Mouse (Mus musculus) MEL-GATA-1-ER (cell line): ENCODE measurements at regions not wholly inside any gene's neighbourhood (a gene's known extent, or its start where the extent isn't known, plus 50 kb on each side); places are given as distances from the start of the nearest gene placed in this dataset.

ENCODE experiments used
- DNase-seq: peaks from one replicate; pipeline ENCODE4 v3.0.0-alpha.2; 2012; ENCODE audit warnings: low read depth; ENCODE audit errors: extremely low read depth

DNA sequence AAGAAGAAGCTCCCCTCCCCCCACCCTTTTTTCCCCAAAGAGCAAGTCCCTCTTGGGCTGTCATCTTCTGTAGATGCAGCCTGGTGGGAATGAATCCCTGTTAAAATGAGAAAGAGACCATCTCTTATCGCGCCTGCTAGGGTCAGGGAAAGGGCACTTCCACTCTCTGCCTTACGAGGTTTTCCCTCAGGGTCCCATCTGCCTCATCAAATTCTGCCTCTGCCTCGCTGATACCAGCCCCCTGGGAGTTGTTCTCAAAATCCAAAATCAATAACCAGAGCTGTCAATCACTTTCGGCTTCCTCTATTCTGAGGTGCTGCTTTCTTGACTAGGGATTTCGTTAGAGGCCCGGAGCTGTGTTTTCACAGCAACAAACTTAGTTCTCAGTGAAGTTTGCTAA is 255.7 kb downstream of the Stim2 start:
- DNase-seq, result no peak

DNA sequence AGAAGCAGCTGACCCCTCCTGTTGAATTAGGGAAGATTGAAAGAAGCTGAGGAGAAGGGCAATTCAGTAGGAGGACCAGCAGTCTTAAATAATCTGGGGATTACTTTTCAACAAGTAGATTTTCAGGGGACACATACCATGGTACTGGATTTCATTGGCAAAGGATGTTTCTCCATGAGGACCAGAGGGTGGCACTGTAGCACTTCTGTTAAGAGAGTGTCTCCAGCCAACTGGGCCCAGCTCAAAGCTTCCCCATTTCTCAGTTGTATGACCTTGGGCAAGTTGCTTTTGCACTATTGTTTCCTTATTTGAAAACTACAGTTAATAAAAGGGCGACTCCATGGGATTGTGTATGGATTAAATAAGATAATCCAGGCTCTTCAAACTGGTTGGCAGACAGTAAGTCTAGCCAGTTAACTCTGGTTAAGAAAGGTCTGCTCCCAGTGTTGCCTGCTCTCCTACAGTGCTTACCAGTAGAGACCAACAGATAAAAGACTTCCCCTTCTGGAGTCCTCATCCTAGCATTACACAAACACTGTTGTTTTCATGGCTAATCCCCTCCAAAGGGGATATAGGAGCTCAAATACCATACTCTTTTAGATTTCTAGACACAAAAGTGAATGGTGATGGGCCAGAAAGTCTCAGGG is 259.9 kb downstream of the Stim2 start:
- peak; percentile 77 for DNase-seq

DNA sequence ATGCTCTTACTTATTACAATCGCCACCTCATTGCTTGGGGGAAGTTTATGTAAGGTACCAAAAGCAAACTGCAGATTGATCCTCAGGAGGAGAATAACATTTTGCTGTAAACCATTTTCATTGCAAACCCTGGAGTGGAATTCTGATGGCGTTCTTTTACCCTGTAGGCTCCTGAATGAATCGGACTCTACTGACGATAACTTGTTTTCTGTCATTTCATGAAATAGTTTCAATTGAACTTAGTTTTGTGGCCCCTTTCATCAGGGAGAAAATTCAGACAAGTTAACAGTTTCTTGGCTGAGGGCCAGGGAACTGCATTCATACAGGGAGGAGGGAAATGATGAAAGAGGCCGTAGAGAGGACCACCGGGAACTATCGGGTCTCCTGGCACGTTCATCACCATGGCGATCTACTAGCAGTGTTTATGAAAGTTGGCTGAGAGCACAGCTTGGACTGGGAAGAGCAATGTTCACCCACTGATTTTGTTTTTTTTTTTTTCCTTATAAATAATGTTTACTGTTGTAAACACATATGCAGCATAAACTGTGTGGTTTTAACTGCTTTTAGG is 266.7 kb downstream of the Stim2 start:
- no peak for DNase-seq

DNA sequence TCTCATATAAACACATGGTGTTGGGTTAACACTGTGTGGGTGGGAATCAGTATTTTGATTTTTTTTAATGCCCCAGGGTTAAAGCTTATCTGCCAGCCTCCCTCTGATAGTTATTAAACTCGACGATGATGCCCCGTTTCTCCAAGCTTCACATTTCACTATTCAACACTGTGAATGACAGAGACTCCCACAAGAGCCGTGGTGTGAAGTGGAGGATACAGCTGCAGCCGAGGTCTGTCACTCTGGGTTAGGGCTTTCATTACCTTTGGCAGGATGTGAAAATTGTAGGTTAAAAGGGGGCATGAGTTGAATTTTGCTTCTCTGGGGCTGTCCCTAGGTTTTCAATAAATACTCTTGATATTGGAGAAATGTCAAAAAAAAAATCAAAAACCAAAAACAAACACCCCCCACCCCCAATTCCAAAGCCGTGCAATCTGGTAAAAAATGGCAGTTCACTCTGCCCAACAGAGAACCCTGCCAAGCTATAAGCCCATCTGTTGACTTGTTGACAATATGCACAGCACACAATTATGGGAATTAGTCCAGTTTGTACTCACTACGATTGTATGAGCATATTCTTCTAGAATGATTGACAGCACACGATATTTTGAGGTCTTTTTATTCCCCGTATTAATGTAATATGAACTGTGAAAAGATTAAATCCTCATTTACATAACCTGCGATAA is 269.7 kb downstream of the Stim2 start:
- DNase-seq, result no peak

DNA sequence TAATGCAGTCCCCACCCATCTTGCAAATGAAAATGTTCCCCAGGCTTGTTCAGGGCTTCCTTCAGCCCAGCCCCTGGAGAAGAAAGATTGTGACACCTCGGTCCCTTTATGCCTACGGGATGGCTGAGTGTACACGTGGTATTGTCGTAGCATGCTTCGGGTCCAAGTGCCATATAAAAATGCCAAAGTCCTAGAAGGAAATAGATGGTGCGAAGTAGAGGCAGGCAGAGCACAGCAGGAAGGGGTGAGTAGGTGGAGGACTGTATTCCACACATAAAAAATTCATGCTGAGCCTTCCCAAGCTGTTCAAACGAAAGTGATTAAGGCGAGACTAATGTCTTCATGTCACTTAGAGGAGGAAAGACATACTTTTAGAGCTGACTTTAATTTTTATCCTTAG is 281.1 kb downstream of the Stim2 start:
- no peak for DNase-seq

DNA sequence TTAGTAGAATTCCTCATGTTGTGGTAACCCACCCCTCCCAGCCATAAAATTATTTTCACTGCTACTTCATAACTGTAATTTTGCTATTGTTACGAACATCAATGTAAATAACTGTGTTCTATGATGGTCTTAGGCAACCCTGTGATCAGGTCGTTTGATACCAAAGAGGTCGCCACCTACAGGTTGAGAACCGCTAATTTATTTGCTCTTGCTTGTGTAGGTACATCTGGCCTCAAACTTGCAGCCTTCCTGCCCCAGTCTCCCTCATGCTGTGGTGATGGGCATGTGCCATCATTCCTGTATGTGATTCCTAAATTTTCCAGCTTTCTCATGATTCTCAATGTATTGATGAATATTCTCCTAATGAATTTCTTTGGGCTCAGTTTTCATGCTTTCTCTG is 282.4 kb downstream of the Stim2 start:
- DNase-seq, result no peak

DNA sequence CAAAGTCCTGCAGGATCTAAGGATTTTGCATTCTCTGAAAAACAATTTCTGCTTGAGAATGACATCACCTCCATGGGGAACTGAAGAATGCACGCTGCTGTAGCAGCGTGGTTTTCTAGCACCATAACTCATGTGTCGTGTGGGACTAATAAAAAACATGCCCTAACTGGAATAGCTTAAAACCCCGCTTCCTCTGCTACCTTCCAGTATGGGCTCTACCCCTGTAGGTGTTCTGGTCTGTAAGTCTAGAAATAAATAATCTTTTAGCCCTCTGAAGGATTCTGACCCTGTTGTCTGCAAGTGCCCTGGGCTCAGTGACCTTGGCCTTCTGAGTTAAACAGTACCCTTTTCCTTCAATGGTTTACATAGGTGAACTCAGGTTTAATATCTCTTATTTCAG is 282.8 kb downstream of the Stim2 start:
- DNase-seq, result no peak

DNA sequence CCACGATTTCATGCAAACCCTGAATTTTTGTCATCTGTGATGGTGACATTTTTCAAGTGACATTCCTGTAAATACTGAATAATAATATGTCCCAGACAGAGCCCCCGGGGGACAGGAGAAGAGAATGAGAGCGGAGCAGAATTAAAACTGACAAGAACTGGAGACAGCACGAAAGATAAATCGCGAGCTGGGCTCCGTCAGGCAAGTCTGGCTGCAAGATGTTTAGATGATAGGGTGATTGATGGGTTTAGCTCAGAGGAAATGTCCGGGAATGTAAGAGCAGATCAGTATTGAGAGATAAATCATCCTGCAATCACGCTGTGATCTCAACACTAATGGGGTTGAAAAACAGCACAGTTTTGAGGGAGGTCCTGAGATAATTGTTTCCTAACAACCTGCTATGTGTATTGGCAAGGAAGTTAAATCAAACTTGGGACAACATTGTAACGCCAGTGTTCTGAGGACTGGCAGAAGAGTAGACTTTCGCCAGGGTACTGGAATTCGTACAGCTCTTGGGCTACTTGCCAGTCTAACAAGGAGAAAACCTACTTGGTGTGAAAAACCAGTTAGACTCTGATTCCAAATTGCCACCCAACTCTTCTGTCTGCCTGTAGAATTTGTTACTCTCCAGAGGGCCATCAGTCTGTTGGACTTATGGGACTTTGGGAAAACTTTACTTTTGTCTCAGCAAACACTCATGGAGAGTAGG is 292.2 kb downstream of the Stim2 start:
- DNase-seq, result no peak

DNA sequence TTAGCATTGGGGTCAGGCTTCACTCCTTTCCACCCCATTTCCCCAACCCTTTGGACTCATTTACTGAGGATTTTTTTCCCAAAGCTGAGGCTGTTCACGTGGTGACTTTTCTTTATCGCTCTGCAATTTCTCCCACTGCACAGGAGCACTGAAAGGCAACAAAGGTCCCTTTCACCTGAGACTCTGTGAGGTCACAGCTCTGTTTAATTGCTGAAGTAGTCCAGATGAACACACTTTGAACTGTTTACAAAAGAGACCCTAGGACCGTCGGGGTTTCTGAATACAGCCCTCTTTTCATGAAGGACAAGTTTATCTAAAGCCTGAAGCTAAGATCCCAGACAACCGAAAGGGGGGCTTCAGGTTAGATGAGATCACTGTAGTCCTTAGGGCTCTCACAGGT is 293.6 kb downstream of the Stim2 start:
- DNase-seq, result no peak

DNA sequence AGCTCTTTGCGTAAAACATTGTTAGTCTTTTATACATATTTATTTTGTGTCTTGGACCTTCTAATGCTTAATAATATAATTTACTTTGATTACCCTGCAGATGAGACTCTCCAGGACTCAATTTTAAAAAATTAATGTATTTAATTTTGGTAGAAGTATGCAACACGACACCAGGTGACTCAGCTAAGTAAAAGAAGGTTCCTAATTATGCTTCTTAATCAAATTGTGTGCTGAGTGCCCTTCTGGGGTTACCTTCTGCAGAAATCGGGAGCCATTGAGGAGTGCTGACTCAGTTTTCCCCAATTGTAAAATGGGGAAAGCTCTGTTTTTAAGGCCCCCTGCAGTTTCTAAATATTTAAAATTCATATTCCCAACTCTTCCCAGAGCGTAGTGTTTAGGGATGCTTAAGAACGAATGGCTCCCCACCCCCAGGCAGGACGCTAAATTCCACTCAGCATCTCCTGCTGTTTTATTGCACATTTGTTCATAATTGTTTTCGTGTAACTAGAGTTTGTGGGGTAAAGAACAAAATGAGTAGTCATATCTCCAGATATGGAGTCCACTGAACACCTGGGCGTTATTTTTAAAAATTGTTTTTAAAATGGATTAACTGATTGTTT is 315.5 kb downstream of the Stim2 start:
- no peak for DNase-seq

DNA sequence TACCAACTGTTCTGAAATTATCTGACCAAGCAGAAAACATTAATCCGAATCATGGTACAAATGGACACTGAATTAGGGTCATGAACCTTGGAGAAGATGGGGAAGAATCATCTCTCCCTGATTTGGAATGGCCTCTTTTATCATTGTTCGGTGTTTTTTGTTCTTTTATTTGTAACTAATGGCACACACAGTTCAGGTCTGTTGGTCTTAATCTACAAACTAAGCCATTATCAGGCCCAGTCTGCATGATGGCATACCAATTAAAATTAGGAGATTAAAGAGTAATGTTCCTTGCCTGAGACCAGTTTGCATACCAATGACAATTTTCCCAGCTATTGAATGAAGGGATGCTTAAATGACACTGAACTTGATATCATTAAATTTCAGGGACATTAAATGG is 332.1 kb downstream of the Stim2 start:
- no peak for DNase-seq

DNA sequence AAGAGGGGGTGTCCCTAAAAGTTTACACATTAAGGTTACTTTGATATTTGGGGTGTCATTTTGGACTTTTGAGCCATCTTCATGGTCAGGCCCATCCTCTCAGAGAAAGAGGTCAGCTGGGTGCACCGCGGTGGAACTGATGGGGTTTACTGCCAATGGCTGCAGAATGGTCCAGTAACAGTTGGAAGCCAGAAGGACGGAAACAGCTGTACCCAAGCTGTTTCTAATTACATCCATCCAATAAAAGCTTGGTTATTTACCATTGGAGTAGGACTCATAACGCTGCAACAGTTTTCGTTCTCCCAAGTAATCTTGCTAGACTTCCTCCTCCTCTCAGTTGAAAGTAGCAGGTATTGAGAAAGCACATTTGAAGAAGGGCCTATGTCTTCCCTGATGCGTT is 344.7 kb downstream of the Stim2 start:
- no peak for DNase-seq

DNA sequence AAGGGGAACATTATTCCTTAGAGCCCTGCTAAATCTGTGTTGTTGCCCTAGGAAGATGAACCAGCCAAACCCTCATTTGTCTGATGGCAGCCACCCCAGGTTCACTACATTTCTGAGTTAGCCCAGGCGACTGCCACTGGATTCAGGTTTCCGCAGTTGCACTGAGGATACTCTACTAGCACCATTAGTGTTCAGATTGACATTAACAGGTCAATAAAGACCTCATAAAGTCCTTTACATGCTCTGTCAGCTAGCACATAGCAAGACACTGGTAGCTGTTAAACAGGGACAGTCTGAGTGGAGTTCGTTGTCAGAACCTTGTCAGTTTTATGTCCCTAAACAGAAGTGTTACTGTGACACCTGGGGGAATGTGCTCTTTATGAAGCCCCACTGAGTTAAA is 345.1 kb downstream of the Stim2 start:
- no peak for DNase-seq

DNA sequence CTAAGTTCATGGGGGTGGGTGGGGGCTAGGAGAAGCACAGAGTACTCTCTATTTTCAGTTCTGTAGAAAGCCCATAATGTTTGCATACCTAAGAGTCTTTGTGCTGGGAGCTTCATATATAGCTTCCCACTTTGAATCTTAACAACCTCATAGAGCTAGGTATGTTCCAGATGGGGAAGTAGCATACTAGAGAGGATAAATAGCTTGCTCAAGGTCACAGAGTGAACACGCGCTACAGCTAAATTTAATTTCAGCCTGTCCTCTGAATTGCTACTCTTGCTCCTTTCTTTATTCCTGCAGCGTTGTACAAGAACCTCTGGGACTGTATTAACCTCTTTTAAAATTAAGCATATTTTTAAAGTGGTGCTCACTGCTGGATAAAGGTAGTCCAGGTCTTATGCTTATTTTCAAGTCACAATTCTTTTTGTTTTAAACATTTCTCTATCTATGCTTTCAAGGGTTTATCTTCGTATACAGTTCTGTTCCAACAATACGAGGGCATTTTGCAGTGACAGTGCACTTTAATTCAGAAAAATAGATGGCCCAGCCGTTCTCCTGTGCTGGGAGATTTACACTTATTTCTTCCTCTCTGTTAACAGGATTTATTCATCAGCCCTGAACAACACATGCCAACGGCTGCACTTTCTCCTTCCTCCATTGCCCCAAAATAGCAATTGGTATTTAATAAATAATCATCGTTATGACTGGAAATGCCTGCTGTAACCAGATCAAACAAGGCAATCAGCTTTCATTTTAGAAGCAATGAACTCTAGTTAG is 350.7 kb downstream of the Stim2 start:
- no peak for DNase-seq

DNA sequence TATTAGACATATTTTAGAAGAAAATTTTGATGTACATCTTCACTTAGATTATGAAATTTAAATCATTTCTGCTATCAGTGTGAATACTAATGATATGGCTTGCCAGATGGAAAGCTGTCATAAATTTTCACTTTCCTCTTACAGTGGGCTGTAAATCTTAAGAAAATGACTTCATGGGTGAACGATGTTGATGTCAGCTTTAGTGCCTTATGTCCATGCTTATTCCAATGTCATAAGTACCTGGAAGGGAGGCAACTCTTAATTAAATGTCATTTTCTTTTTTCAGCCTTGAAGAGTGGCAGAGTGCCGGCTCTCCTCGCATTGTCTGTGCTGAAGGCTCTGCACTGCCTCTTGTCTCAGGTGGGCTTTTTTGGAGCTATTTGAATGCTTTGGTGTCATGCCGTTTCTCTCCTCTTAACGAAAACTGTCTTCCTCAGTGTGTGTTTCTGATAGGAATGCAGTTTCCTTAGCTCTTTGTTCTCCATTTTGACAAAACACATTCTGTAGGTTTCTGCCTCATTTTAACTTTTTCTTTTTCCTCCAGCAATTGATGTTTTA is 351.6 kb downstream of the Stim2 start:
- DNase-seq, result no peak

DNA sequence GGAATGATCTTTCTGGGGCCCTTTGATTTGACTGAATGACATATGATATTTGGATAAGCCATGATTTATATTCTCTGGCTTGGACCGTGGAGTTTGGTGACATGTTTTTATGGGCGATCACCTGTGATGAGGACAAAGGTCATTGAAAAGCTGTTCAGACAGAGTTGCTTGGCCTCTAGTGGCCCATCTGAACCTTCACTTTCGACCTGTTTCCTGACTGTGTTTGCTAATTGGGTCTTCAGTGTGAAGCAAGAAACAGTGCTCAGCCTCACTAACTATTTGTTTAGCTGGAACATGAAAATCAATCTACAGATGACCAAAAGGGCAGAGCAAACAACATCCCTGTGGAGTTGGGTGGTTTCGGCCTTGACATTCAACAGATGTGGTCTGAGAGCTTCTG is 357.8 kb downstream of the Stim2 start:
- DNase-seq, result no peak

DNA sequence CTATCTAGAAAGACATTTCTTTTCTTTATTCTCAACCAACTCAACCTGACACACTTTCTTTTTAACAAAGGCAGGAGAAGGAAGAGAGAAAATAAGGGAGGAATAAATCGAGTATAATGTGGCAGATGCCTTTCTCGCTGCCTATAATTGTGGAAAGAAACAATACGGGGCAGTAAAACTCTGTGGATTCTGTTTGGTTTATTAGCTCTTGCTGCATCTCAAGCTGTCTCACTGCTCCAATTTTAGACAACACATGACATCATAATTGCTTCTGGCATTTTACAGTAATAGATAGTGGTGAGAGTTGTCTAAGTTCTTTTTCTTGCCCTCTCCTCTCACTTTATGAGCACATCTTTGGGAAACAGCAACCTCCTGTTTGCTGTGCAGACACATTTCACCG is 359.2 kb downstream of the Stim2 start:
- DNase-seq, result no peak

DNA sequence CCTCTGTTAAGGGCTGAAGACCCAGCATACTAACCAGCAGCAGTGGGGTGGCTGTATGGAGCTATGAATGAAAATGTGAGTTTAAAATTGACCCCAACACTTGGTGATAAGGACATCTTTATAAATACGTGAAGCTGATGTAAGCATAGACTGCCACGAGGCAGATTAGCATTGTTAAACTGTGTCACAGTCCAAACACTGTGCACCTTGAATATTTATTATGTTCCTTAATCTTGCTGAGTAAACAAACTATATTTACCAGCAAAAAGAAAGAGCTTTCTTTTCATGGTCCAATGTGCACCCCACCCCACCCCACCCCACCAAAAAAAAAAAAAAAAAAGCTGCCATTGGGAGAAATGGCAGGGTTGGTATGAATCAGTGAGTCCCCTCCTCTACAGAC is 359.9 kb downstream of the Stim2 start:
- no peak for DNase-seq
